Mouse (Mus musculus) lung, adult 2 months (tissue): ENCODE measurements around the gene Cap1. TPM values are rescaled to one million over a fixed set of nuclear protein-coding genes. Genes with fewer than 3 reads are reported as not detected.

Source experiments
- DNase-seq: peaks from one replicate; pipeline ENCODE4 v3.0.0; 2022
- H3K4me1 ChIP-seq: fragments of 200-500 bp; 2 replicates; pipeline ENCODE4 v1.6.1; 2011; ENCODE audit warnings: low read length; ENCODE audit not compliant: control insufficient read depth, insufficient read depth
- H3K4me3 ChIP-seq: fragments of 200-500 bp; replicated peaks from 2 replicates; pipeline ENCODE3; 2011; ENCODE audit warnings: low read depth, mild to moderate bottlenecking, control low read depth, low read length; ENCODE audit errors: extremely low read depth
- CTCF ChIP-seq: fragments of 200-500 bp; IDR thresholded peaks from 2 replicates; pipeline ENCODE4 v1.5.1; 2011; ENCODE audit warnings: mild to moderate bottlenecking, low read length, control low read depth; ENCODE audit not compliant: insufficient read depth
- POLR2A ChIP-seq: fragments of 200-500 bp; IDR thresholded peaks from 2 replicates; pipeline ENCODE4 v1.6.1; 2011; ENCODE audit warnings: low read depth, mild to moderate bottlenecking, control low read depth, low read length, borderline replicate concordance; ENCODE audit errors: extremely low read depth
- WGBS: fragments of 180-500 bp; shearing (Covaris S2); methylation state at CpG from one replicate; pipeline ENCODE4 v1.1.7; 2018; 5-methylcytosine and 5-hydroxymethylcytosine counted together
- polyA plus RNA-seq: library from polyadenylated mRNA; depleted of rRNA; stranded (reverse); fragments of >200 nt; gene quantifications from 2 replicates; pipeline ENCODE4 v1.2.3, GENCODE M21; 2012; rRNA removed

The Cap1 gene
- polyA plus RNA-seq, result 101 and 124 TPM in 2 replicates

GRCm38 (mm10) chr4:122885768-122886578 is at the start of gene Cap1:
Gene Cap1 (minus strand): TSS chr4:122886056.
- WGBS, result under 1% methylated on average over 49 of the region's 49 CpGs
- peak within 1 kb of the TSS; percentile 85 for H3K4me3 ChIP-seq
- peak; percentile 95 for TF ChIP-seq POLR2A
- TF ChIP-seq CTCF, result no peak
- DNase-seq, result peak; percentile 96
- peaks cover 10% of the 10 kb centered on the region for H3K4me1 ChIP-seq

- DNase-seq, result no peak
These were observed 48.0 kb upstream of the Cap1 start for GRCm38 (mm10) chr4:122933857-122934256.

GRCm38 (mm10) chr4:122933051-122933591 is 47.3 kb upstream of the Cap1 start:
- 48% methylated on average over 3 of the region's 3 CpGs for WGBS
- TF ChIP-seq CTCF (no peak), POLR2A (no peak)
- no peak for DNase-seq

More at GRCm38 (mm10) chr4:122933857-122934256, 48.0 kb upstream of the Cap1 start:
- TF ChIP-seq POLR2A, result no peak
- no peak for TF ChIP-seq CTCF
- 36% methylated on average over 3 of the region's 3 CpGs for WGBS
- H3K4me3 ChIP-seq, result no peak overlapping the region
- no peaks in the 10 kb centered on the region for H3K4me1 ChIP-seq

GRCm38 (mm10) chr4:122932239-122932978 is 46.6 kb upstream of the Cap1 start:
- WGBS, result 68% methylated on average over 8 of the region's 8 CpGs
- Histone ChIP-seq H3K4me1 (no peaks in the 10 kb centered on the region), H3K4me3 (no peak overlapping the region)
- no peak for DNase-seq
- no peak for TF ChIP-seq CTCF
- no peak for TF ChIP-seq POLR2A

More at GRCm38 (mm10) chr4:122933051-122933591, 47.3 kb upstream of the Cap1 start:
- H3K4me1 ChIP-seq, result no peaks in the 10 kb centered on the region
- no peak overlapping the region for H3K4me3 ChIP-seq

GRCm38 (mm10) chr4:122930939-122931590 is 45.2 kb upstream of the Cap1 start:
- no peak overlapping the region for H3K4me3 ChIP-seq
- DNase-seq, result no peak
- 82% methylated on average over 2 of the region's 2 CpGs for WGBS
- no peak for TF ChIP-seq CTCF
- no peak for TF ChIP-seq POLR2A
- H3K4me1 ChIP-seq, result no peaks in the 10 kb centered on the region

- 70% methylated on average over 15 of the region's 15 CpGs for WGBS
- no peaks in the 10 kb centered on the region for H3K4me1 ChIP-seq
- H3K4me3 ChIP-seq, result no peak overlapping the region
- no peak for DNase-seq
- TF ChIP-seq POLR2A (no peak), CTCF (no peak)
These were observed 37.8 kb upstream of the Cap1 start for GRCm38 (mm10) chr4:122923392-122924344.

- WGBS, result 32% methylated on average over 1 of the region's 1 CpGs
- no peak for DNase-seq
- Histone ChIP-seq H3K4me1 (no peaks in the 10 kb centered on the region), H3K4me3 (no peak overlapping the region)
- TF ChIP-seq POLR2A (no peak), CTCF (no peak)
These were observed 37.0 kb upstream of the Cap1 start for GRCm38 (mm10) chr4:122922841-122923240.

- TF ChIP-seq CTCF (no peak), POLR2A (no peak)
- Histone ChIP-seq H3K4me1 (no peaks in the 10 kb centered on the region), H3K4me3 (no peak overlapping the region)
- 75% methylated on average over 4 of the region's 4 CpGs for WGBS
- DNase-seq, result no peak
These were observed 30.1 kb upstream of the Cap1 start for GRCm38 (mm10) chr4:122915985-122916384.

GRCm38 (mm10) chr4:122914186-122914585 is 28.3 kb upstream of the Cap1 start:
- no peak for TF ChIP-seq POLR2A
- TF ChIP-seq CTCF, result no peak
- Histone ChIP-seq H3K4me1 (no peaks in the 10 kb centered on the region), H3K4me3 (no peak overlapping the region)
- DNase-seq, result no peak
- WGBS, result 49% methylated on average over 7 of the region's 7 CpGs
